Mouse (Mus musculus): ENCODE measurements around the gene Wfdc5. TPM values are rescaled to one million over a fixed set of nuclear protein-coding genes. Genes with fewer than 3 reads are reported as not detected.

Wfdc5 gene
- polyA plus RNA-seq, 1 experiment from 2014 or later = not detected

GRCm38 (mm10) chr2:164173394-164173793 is 9.1 kb downstream of the Wfdc5 start:
- ATAC-seq (ENCODE audit: insufficient read depth) = no peak
- Histone ChIP-seq H3K36me3 (replicated peaks) (no peaks in the 10 kb centered on the region), H3K9ac (no peak overlapping the region), H3K4me3 (replicated peaks) (no peak overlapping the region), H3K27me3 (peaks cover 51% of the 10 kb centered on the region), H3K4me2 (no peak overlapping the region), H3K27ac (replicated peaks) (no peak overlapping the region), H3K4me1 (replicated peaks) (peaks cover 4% of the 10 kb centered on the region; the same call in 1 of the 2 replicates), H3K9me3 (replicated peaks) (no peaks in the 10 kb centered on the region)
- 21% methylated on average over 3 of the region's 3 CpGs for WGBS (ENCODE audit: insufficient replicate concordance)

GRCm38 (mm10) chr2:164170902-164171301 is 11.6 kb downstream of the Wfdc5 start, which contains the start of gene Kcns1:
TSS of gene Kcns1 (minus strand) at chr2:164171113.
- Histone ChIP-seq H3K27me3 (peaks cover 76% of the 10 kb centered on the region), H3K4me1 (replicated peaks) (peaks cover 7% of the 10 kb centered on the region; the same call in 1 of the 2 replicates), H3K9me3 (replicated peaks) (no peaks in the 10 kb centered on the region), H3K36me3 (replicated peaks) (no peaks in the 10 kb centered on the region), H3K4me3 (replicated peaks) (peak within 1 kb of the TSS; percentile 22; the same call in 1 of the 2 replicates), H3K9ac (no peak within 1 kb of the TSS), H3K4me2 (peak within 1 kb of the TSS; percentile 35), H3K27ac (replicated peaks) (no peak within 1 kb of the TSS)
- WGBS (ENCODE audit: insufficient replicate concordance) = 2% methylated on average over 29 of the region's 29 CpGs
- no peak for ATAC-seq (ENCODE audit: insufficient read depth)

- Histone ChIP-seq H3K27me3 (peaks cover 82% of the 10 kb centered on the region), H3K4me1 (replicated peaks) (peaks cover 7% of the 10 kb centered on the region; the same call in 1 of the 2 replicates), H3K4me2 (0 out of 2 replicates have a peak overlapping the region, but pooled peaks have one; percentile 35), H3K9ac (no peak overlapping the region), H3K27ac (replicated peaks) (no peak overlapping the region), H3K9me3 (replicated peaks) (no peaks in the 10 kb centered on the region), H3K4me3 (replicated peaks) (no peak overlapping the region), H3K36me3 (replicated peaks) (no peaks in the 10 kb centered on the region)
- WGBS (ENCODE audit: insufficient replicate concordance) = 6% methylated on average over 11 of the region's 11 CpGs
- no peak for ATAC-seq (ENCODE audit: insufficient read depth)
Measured at GRCm38 (mm10) chr2:164170326-164170725, 12.2 kb downstream of the Wfdc5 start.

GRCm38 (mm10) chr2:164168571-164168946 is 14.0 kb downstream of the Wfdc5 start:
- Histone ChIP-seq H3K4me1 (replicated peaks) (peaks cover 7% of the 10 kb centered on the region; the same call in 1 of the 2 replicates), H3K4me2 (peak overlapping the region; percentile 43), H3K9me3 (replicated peaks) (no peaks in the 10 kb centered on the region), H3K9ac (no peak overlapping the region), H3K27ac (replicated peaks) (no peak overlapping the region), H3K4me3 (replicated peaks) (0 out of 2 replicates have a peak overlapping the region, but pooled peaks have one; percentile 1), H3K27me3 (peaks cover 79% of the 10 kb centered on the region), H3K36me3 (replicated peaks) (no peaks in the 10 kb centered on the region)
- ATAC-seq (ENCODE audit: insufficient read depth) = no peak
- WGBS (ENCODE audit: insufficient replicate concordance) = 11% methylated on average over 42 of the region's 42 CpGs

GRCm38 (mm10) chr2:164167752-164168570 is 14.6 kb downstream of the Wfdc5 start:
- no peak overlapping the region for H3K9ac ChIP-seq
- H3K4me1 ChIP-seq (replicated peaks) = peaks cover 7% of the 10 kb centered on the region; the same call in 1 of the 2 replicates
- ATAC-seq (ENCODE audit: insufficient read depth) = no peak
- H3K27ac ChIP-seq (replicated peaks) = no peak overlapping the region
- H3K9me3 ChIP-seq (replicated peaks) = no peaks in the 10 kb centered on the region
- H3K27me3 ChIP-seq = peaks cover 74% of the 10 kb centered on the region
- 0 out of 2 replicates have a peak overlapping the region, but pooled peaks have one; percentile 1 for H3K4me3 ChIP-seq (replicated peaks)
- H3K4me2 ChIP-seq = peak overlapping the region; percentile 43
- H3K36me3 ChIP-seq (replicated peaks) = no peaks in the 10 kb centered on the region
- 10% methylated on average over 90 of the region's 90 CpGs for WGBS (ENCODE audit: insufficient replicate concordance)

GRCm38 (mm10) chr2:164164941-164165340 is 17.6 kb downstream of the Wfdc5 start:
- 68% methylated on average over 5 of the region's 5 CpGs for WGBS (ENCODE audit: insufficient replicate concordance)
- Histone ChIP-seq H3K4me2 (no peak overlapping the region), H3K4me3 (replicated peaks) (no peak overlapping the region), H3K9me3 (replicated peaks) (no peaks in the 10 kb centered on the region), H3K9ac (no peak overlapping the region), H3K27me3 (peaks cover 47% of the 10 kb centered on the region), H3K4me1 (replicated peaks) (peaks cover 9% of the 10 kb centered on the region; the same call in 1 of the 2 replicates), H3K27ac (replicated peaks) (no peak overlapping the region), H3K36me3 (replicated peaks) (no peaks in the 10 kb centered on the region)
- ATAC-seq (ENCODE audit: insufficient read depth) = no peak

- Histone ChIP-seq H3K9me3 (replicated peaks) (no peaks in the 10 kb centered on the region), H3K4me1 (replicated peaks) (0 out of 2 replicates have a peak, but pooled peaks cover 2% of the 10 kb centered on the region), H3K9ac (no peak overlapping the region), H3K4me3 (replicated peaks) (no peak overlapping the region), H3K27ac (replicated peaks) (no peak overlapping the region), H3K4me2 (no peak overlapping the region), H3K36me3 (replicated peaks) (no peaks in the 10 kb centered on the region), H3K27me3 (peaks cover 14% of the 10 kb centered on the region)
- no peak for ATAC-seq (ENCODE audit: insufficient read depth)
- WGBS (ENCODE audit: insufficient replicate concordance) = 65% methylated on average over 11 of the region's 11 CpGs
Measured at GRCm38 (mm10) chr2:164161515-164162055, 21.0 kb downstream of the Wfdc5 start.

GRCm38 (mm10) chr2:164158838-164159237 is 23.7 kb downstream of the Wfdc5 start:
- 74% methylated on average over 2 of the region's 2 CpGs for WGBS (ENCODE audit: insufficient replicate concordance)
- Histone ChIP-seq H3K27ac (replicated peaks) (no peak overlapping the region), H3K36me3 (replicated peaks) (peaks cover 4% of the 10 kb centered on the region; the same call in 1 of the 2 replicates), H3K9ac (no peak overlapping the region), H3K4me2 (no peak overlapping the region), H3K9me3 (replicated peaks) (no peaks in the 10 kb centered on the region), H3K4me3 (replicated peaks) (no peak overlapping the region), H3K4me1 (replicated peaks) (0 out of 2 replicates have a peak, but pooled peaks cover 2% of the 10 kb centered on the region), H3K27me3 (no peaks in the 10 kb centered on the region)
- ATAC-seq (ENCODE audit: insufficient read depth) = no peak

GRCm38 (mm10) chr2:164156158-164156557 is 26.4 kb downstream of the Wfdc5 start:
- Histone ChIP-seq H3K9ac (no peak overlapping the region), H3K4me3 (replicated peaks) (no peak overlapping the region)
- 74% methylated on average over 7 of the region's 7 CpGs for WGBS (ENCODE audit: insufficient replicate concordance)

GRCm38 (mm10) chr2:164154007-164154406 is 28.5 kb downstream of the Wfdc5 start:
- ATAC-seq (ENCODE audit: insufficient read depth) = no peak
- 84% methylated on average over 10 of the region's 10 CpGs for WGBS (ENCODE audit: insufficient replicate concordance)

More at GRCm38 (mm10) chr2:164156158-164156557, 26.4 kb downstream of the Wfdc5 start:
- Histone ChIP-seq H3K27me3 (no peaks in the 10 kb centered on the region), H3K36me3 (replicated peaks) (peaks cover 28% of the 10 kb centered on the region), H3K4me1 (replicated peaks) (0 out of 2 replicates have a peak, but pooled peaks cover 2% of the 10 kb centered on the region), H3K27ac (replicated peaks) (no peak overlapping the region), H3K9me3 (replicated peaks) (no peaks in the 10 kb centered on the region), H3K4me2 (no peak overlapping the region)
- no peak for ATAC-seq (ENCODE audit: insufficient read depth)

GRCm38 (mm10) chr2:164152341-164152740 is 30.2 kb downstream of the Wfdc5 start:
- WGBS (ENCODE audit: insufficient replicate concordance) = 80% methylated on average over 11 of the region's 11 CpGs
- Histone ChIP-seq H3K4me1 (replicated peaks) (no peaks in the 10 kb centered on the region), H3K9ac (no peak overlapping the region), H3K27ac (replicated peaks) (no peak overlapping the region), H3K27me3 (no peaks in the 10 kb centered on the region), H3K4me2 (no peak overlapping the region), H3K9me3 (replicated peaks) (no peaks in the 10 kb centered on the region), H3K4me3 (replicated peaks) (no peak overlapping the region), H3K36me3 (replicated peaks) (peaks cover 28% of the 10 kb centered on the region)
- no peak for ATAC-seq (ENCODE audit: insufficient read depth)

More at GRCm38 (mm10) chr2:164154007-164154406, 28.5 kb downstream of the Wfdc5 start:
- Histone ChIP-seq H3K4me3 (replicated peaks) (no peak overlapping the region), H3K4me2 (no peak overlapping the region), H3K27me3 (no peaks in the 10 kb centered on the region), H3K27ac (replicated peaks) (no peak overlapping the region), H3K9ac (no peak overlapping the region), H3K36me3 (replicated peaks) (peaks cover 28% of the 10 kb centered on the region), H3K4me1 (replicated peaks) (no peaks in the 10 kb centered on the region), H3K9me3 (replicated peaks) (no peaks in the 10 kb centered on the region)
